Mouse (Mus musculus) MEL (cell line): ENCODE results near the gene Zmiz1. TPM values are rescaled to one million over a fixed set of nuclear protein-coding genes. Genes with fewer than 3 reads are reported as not detected.

Source experiments
- DNase-seq: peaks from one replicate; pipeline ENCODE4 v3.0.0; 2011; ENCODE audit warnings: low read depth, low spot score
- H3K27ac ChIP-seq: 2 replicates; pipeline ENCODE4 v1.5.1; 2012; ENCODE audit warnings: low read depth, mild to moderate bottlenecking, control low read depth, low read length, moderate library complexity; ENCODE audit not compliant: control insufficient read depth
- H3K27me3 ChIP-seq, 2 experiments: fragments of 150-350 bp in 1 of 2; sonication (generic) in 1 of 2; 2 replicates each; pipeline ENCODE4 v1.6.1; 2012; ENCODE audit warnings: low read length in 2 of 2, mild to moderate bottlenecking in 2 of 2, improper control_type of control experiment in 1 of 2, moderate library complexity in 1 of 2; ENCODE audit not compliant: insufficient read depth in 2 of 2, control insufficient read depth in 1 of 2
- H3K36me3 ChIP-seq, 2 experiments: 2 replicates each; pipeline ENCODE4 v1.6.1; 2012 to 2014; ENCODE audit warnings: low read length in 2 of 2, improper control_type of control experiment in 1 of 2, inconsistent platforms in 1 of 2, mild to moderate bottlenecking in 1 of 2; ENCODE audit not compliant: insufficient read depth in 2 of 2, control insufficient read depth in 1 of 2
- H3K4me1 ChIP-seq, 2 experiments: fragments of 150-350 bp in 1 of 2; sonication (generic) in 1 of 2; 2 replicates each; pipeline ENCODE4 v1.6.1; 2012; ENCODE audit warnings: low read length in 2 of 2, improper control_type of control experiment in 1 of 2, mild to moderate bottlenecking in 1 of 2; ENCODE audit not compliant: insufficient read depth in 2 of 2, control insufficient read depth in 1 of 2
- H3K4me3 ChIP-seq, 2 experiments: fragments of 150-350 bp in 1 of 2; sonication (generic) in 1 of 2; 2 replicates each; pipeline ENCODE4 v1.5.1; 2012; ENCODE audit warnings: low read depth in 2 of 2, low read length in 2 of 2, mild to moderate bottlenecking in 2 of 2, moderate library complexity in 2 of 2, control low read depth in 1 of 2, improper control_type of control experiment in 1 of 2; ENCODE audit not compliant: control insufficient read depth in 1 of 2, insufficient read depth in 1 of 2
- H3K79me2 ChIP-seq: 2 replicates; pipeline ENCODE4 v1.6.1; 2012; ENCODE audit warnings: mild to moderate bottlenecking, low read length, moderate library complexity; ENCODE audit not compliant: control insufficient read depth, poor library complexity, insufficient read depth
- H3K9ac ChIP-seq: 2 replicates; pipeline ENCODE4 v1.6.1; 2012; ENCODE audit warnings: low read depth, mild to moderate bottlenecking, control low read depth, low read length, moderate library complexity; ENCODE audit not compliant: control insufficient read depth, poor library complexity, severe bottlenecking
- H3K9me3 ChIP-seq: fragments of 150-350 bp; sonication (generic); replicated peaks from 2 replicates; pipeline ENCODE4 v1.6.1; 2012; ENCODE audit warnings: mild to moderate bottlenecking, low read length, improper control_type of control experiment, moderate library complexity; ENCODE audit not compliant: insufficient read depth
- CHD1 ChIP-seq: IDR thresholded peaks from 2 replicates; pipeline ENCODE4 v1.6.1; 2012; ENCODE audit warnings: low read depth, mild to moderate bottlenecking, inconsistent platforms, low read length, improper control_type of control experiment
- CTCF ChIP-seq, 3 experiments: IDR thresholded peaks in 2 of 3; conservative IDR thresholded peaks in 1 of 3; 2 replicates each; pipeline ENCODE4 v1.5.1; 2011 to 2012; ENCODE audit warnings: low read length in 3 of 3, low read depth in 2 of 3, mild to moderate bottlenecking in 2 of 3, improper control_type of control experiment in 1 of 3, inconsistent platforms in 1 of 3, mixed read lengths in 1 of 3, moderate library complexity in 1 of 3; ENCODE audit not compliant: control insufficient read depth in 1 of 3, insufficient read depth in 1 of 3, poor library complexity in 1 of 3, severe bottlenecking in 1 of 3
- ELF1 ChIP-seq: IDR thresholded peaks from 2 replicates; pipeline ENCODE4 v1.6.1; 2014; ENCODE audit warnings: low read depth, mild to moderate bottlenecking, inconsistent platforms, low read length, improper control_type of control experiment, moderate library complexity
- ETS1 ChIP-seq: IDR thresholded peaks from 2 replicates; pipeline ENCODE4 v1.6.1; 2012; ENCODE audit warnings: low read depth, mild to moderate bottlenecking, inconsistent platforms, low read length, improper control_type of control experiment, moderate library complexity
- GABPA ChIP-seq: IDR thresholded peaks from 2 replicates; pipeline ENCODE4 v1.6.1; 2012; ENCODE audit warnings: low read depth, mild to moderate bottlenecking, inconsistent platforms, low read length, improper control_type of control experiment, moderate library complexity
- HCFC1 ChIP-seq: IDR thresholded peaks from 2 replicates; pipeline ENCODE4 v1.6.1; 2012; ENCODE audit warnings: low read depth, mild to moderate bottlenecking, inconsistent platforms, low read length, improper control_type of control experiment, moderate library complexity
- KAT2A ChIP-seq: conservative IDR thresholded peaks from 2 replicates; pipeline ENCODE4 v1.6.1; 2012; ENCODE audit warnings: low read depth, low read length, improper control_type of control experiment, inconsistent platforms
- MAFK ChIP-seq: IDR thresholded peaks from 2 replicates; pipeline ENCODE4 v1.6.1; 2011; ENCODE audit warnings: low read depth, mild to moderate bottlenecking, low read length, improper control_type of control experiment, borderline replicate concordance
- MEF2A ChIP-seq: IDR thresholded peaks from 2 replicates; pipeline ENCODE4 v1.6.1; 2014; ENCODE audit warnings: low read depth, mild to moderate bottlenecking, inconsistent platforms, low read length, improper control_type of control experiment; ENCODE audit not compliant: poor library complexity, insufficient replicate concordance, severe bottlenecking; ENCODE audit errors: extremely low read depth
- MYB ChIP-seq: IDR thresholded peaks from 2 replicates; pipeline ENCODE4 v1.6.1; 2011; ENCODE audit warnings: mild to moderate bottlenecking, low read depth, low read length, improper control_type of control experiment
- POLR2A ChIP-seq, 2 experiments: IDR thresholded peaks; 2 replicates each; pipeline ENCODE4 v1.6.1; 2011 to 2012; ENCODE audit warnings: low read length in 2 of 2, mild to moderate bottlenecking in 2 of 2, control low read depth in 1 of 2, improper control_type of control experiment in 1 of 2, low read depth in 1 of 2, moderate library complexity in 1 of 2; ENCODE audit not compliant: control insufficient read depth in 1 of 2, insufficient read depth in 1 of 2, poor library complexity in 1 of 2
- POLR2AphosphoS2 ChIP-seq: IDR thresholded peaks from 2 replicates; pipeline ENCODE4 v1.6.1; 2011; ENCODE audit warnings: low read length, improper control_type of control experiment
- RAD21 ChIP-seq: IDR thresholded peaks from 2 replicates; pipeline ENCODE4 v1.6.1; 2011; ENCODE audit warnings: mild to moderate bottlenecking, low read depth, low read length, improper control_type of control experiment
- RCOR1 ChIP-seq: IDR thresholded peaks from 2 replicates; pipeline ENCODE4 v1.6.1; 2012; ENCODE audit warnings: low read depth, mild to moderate bottlenecking, inconsistent platforms, low read length, improper control_type of control experiment
- SIN3A ChIP-seq: IDR thresholded peaks from 2 replicates; pipeline ENCODE4 v1.6.1; 2012; ENCODE audit warnings: low read length, improper control_type of control experiment, inconsistent platforms
- USF1 ChIP-seq: IDR thresholded peaks from 2 replicates; pipeline ENCODE4 v1.6.1; 2014; ENCODE audit warnings: low read depth, mild to moderate bottlenecking, inconsistent platforms, low read length, improper control_type of control experiment, moderate library complexity
- ZC3H11A ChIP-seq: IDR thresholded peaks from 2 replicates; pipeline ENCODE4 v1.6.1; 2012; ENCODE audit warnings: low read depth, mild to moderate bottlenecking, inconsistent platforms, low read length, improper control_type of control experiment
- ZKSCAN1 ChIP-seq: IDR thresholded peaks from 2 replicates; pipeline ENCODE4 v1.6.1; 2012; ENCODE audit warnings: low read depth, mild to moderate bottlenecking, inconsistent platforms, low read length, improper control_type of control experiment, moderate library complexity
- ZMIZ1 ChIP-seq: IDR thresholded peaks from 2 replicates; pipeline ENCODE4 v1.6.1; 2012; ENCODE audit warnings: low read depth, mild to moderate bottlenecking, inconsistent platforms, low read length, improper control_type of control experiment, moderate library complexity
- ZNF384 ChIP-seq: IDR thresholded peaks from 2 replicates; pipeline ENCODE4 v1.6.1; 2012; ENCODE audit warnings: low read depth, mild to moderate bottlenecking, inconsistent platforms, low read length, improper control_type of control experiment
- polyA plus RNA-seq, 2 experiments: library from polyadenylated mRNA; stranded (reverse) in 1 of 2; unstranded in 1 of 2; fragments of >175 nt in 1 of 2; fragments of >200 nt in 1 of 2; gene quantifications; 2 replicates each; pipeline versions ENCODE4 v1.2.1 to v1.2.4; 2012; ENCODE audit warnings: low replicate concordance in 2 of 2, low read depth in 1 of 2; ENCODE audit not compliant: insufficient read length in 2 of 2, insufficient read depth in 1 of 2, missing spikeins in 1 of 2
- total RNA-seq: library from RNA; depleted of rRNA; stranded (reverse); fragments of 300-350 nt; gene quantifications from 2 replicates; pipeline ENCODE4 v1.2.3, GENCODE M21; 2012

Gene Zmiz1
- total and polyA plus RNA-seq, 3 experiments, result 2.7 to 19.9 TPM; not detected in 1

GRCm38 (mm10) chr14:25412811-25413210 is 46.2 kb upstream of the Zmiz1 start:
- Histone ChIP-seq H3K9ac (no peak overlapping the region), H3K79me2 (no peaks in the 10 kb centered on the region), H3K36me3 (peaks cover 0 to 2% of the 10 kb centered on the region in 2 experiments; a peak in 2 of 4 replicates), H3K27ac (no peak overlapping the region), H3K4me3 (no peak overlapping the region), H3K9me3 (no peaks in the 10 kb centered on the region), H3K4me1 (peaks cover 0 to 5% of the 10 kb centered on the region in 2 experiments; a peak in 1 of 4 replicates), H3K27me3 (no peaks in the 10 kb centered on the region)
- TF ChIP-seq ELF1 (no peak), RCOR1 (no peak), USF1 (no peak), MEF2A (no peak)
- no peak for DNase-seq

- TF ChIP-seq ZMIZ1, result no peak
- TF ChIP-seq ZNF384, result no peak
- TF ChIP-seq POLR2A (IDR thresholded peaks at IDR 0.05; ENCODE audit: control insufficient read depth in 1 of 2, insufficient read depth in 1 of 2, low read depth in 1 of 2, low read length in 2 of 2, poor library complexity in 1 of 2), result no peak
- no peak for TF ChIP-seq MAFK
- TF ChIP-seq CHD1, result no peak
- no peak for TF ChIP-seq RAD21
- no peak for TF ChIP-seq ZKSCAN1
- no peak for TF ChIP-seq CTCF (IDR thresholded peaks at IDR 0.05 in 2 of 3, conservative IDR thresholded peaks at IDR 0.05 in 1 of 3; ENCODE audit: control insufficient read depth in 1 of 3, insufficient read depth in 1 of 3, low read depth in 2 of 3, low read length in 3 of 3, poor library complexity in 1 of 3, severe bottlenecking in 1 of 3)
- TF ChIP-seq SIN3A, result no peak
- TF ChIP-seq ZC3H11A, result no peak
- H3K4me1 ChIP-seq, result peaks cover 0 to 5% of the 10 kb centered on the region in 2 experiments; a peak in 1 of 4 replicates
- H3K9ac ChIP-seq, result no peak overlapping the region
- no peaks in the 10 kb centered on the region for H3K9me3 ChIP-seq
- no peaks in the 10 kb centered on the region for H3K27me3 ChIP-seq
- DNase-seq, result no peak
- no peak overlapping the region for H3K4me3 ChIP-seq
- no peak overlapping the region for H3K27ac ChIP-seq
- H3K36me3 ChIP-seq, result peaks cover 0 to 2% of the 10 kb centered on the region in 2 experiments; a peak in 2 of 4 replicates
- H3K79me2 ChIP-seq, result no peaks in the 10 kb centered on the region
Observed at GRCm38 (mm10) chr14:25413510-25413909, 45.5 kb upstream of the Zmiz1 start.

- no peak for DNase-seq
- no peak overlapping the region for H3K9ac ChIP-seq
- TF ChIP-seq ETS1 (no peak), HCFC1 (no peak), RCOR1 (no peak), KAT2A (no peak), ZC3H11A (no peak), USF1 (no peak), ZMIZ1 (no peak), POLR2A (IDR thresholded peaks at IDR 0.05; ENCODE audit: control insufficient read depth in 1 of 2, insufficient read depth in 1 of 2, low read depth in 1 of 2, low read length in 2 of 2, poor library complexity in 1 of 2) (no peak), GABPA (no peak), POLR2AphosphoS2 (no peak), SIN3A (no peak), MYB (no peak)
- TF ChIP-seq, all 39 proteins: peak for 0
- no peak overlapping the region for H3K4me3 ChIP-seq
- H3K36me3 ChIP-seq, result peaks cover 0 to 2% of the 10 kb centered on the region in 2 experiments; a peak in 2 of 4 replicates
- no peak overlapping the region for H3K27ac ChIP-seq
- H3K9me3 ChIP-seq, result no peaks in the 10 kb centered on the region
- peaks cover 0 to 5% of the 10 kb centered on the region in 2 experiments; a peak in 1 of 4 replicates for H3K4me1 ChIP-seq
- H3K79me2 ChIP-seq, result no peaks in the 10 kb centered on the region
- H3K27me3 ChIP-seq, result no peaks in the 10 kb centered on the region
Observed at GRCm38 (mm10) chr14:25414115-25414514, 44.9 kb upstream of the Zmiz1 start.
